Mouse (Mus musculus) adrenal gland, adult 2 months (tissue): ENCODE measurements around the gene Lefty2. TPM values are rescaled to one million over a fixed set of nuclear protein-coding genes. Genes with fewer than 3 reads are reported as not detected.
A peak's percentile ranks its signal among the peaks of the same experiment; 100 is the strongest.
"Not testable (repeated sequence)": the region's sequence is repeated elsewhere in the genome, so short reads cannot be mapped to it uniquely, and the experiment has no call there.

Experiments
- DNase-seq: peaks from one replicate; pipeline ENCODE4 v3.0.0; 2021
- polyA plus RNA-seq: library from polyadenylated mRNA; depleted of rRNA; stranded (reverse); fragments of >200 nt; gene quantifications from 2 replicates; pipeline ENCODE4 v1.2.3, GENCODE M21; 2012; rRNA removed
- total RNA-seq, 2 experiments: library from RNA; stranded (reverse); gene quantifications; 2 replicates each; pipeline ENCODE4 v1.2.3; 2021

Lefty2 gene
- total and polyA plus RNA-seq, 3 experiments, result 0.19 to 0.76 (median 0.58) TPM

- DNase-seq, result no peak
These were observed 40.8 kb downstream of the Lefty2 start for GRCm38 (mm10) chr1:180933659-180934058.

GRCm38 (mm10) chr1:180934467-180935419 lies 41.8 kb downstream of the Lefty2 start, which contains the start of gene Lefty1:
Gene Lefty1 (plus strand): TSS chr1:180935022.
- DNase-seq, result no peak

GRCm38 (mm10) chr1:180936610-180937398 lies 43.9 kb downstream of the Lefty2 start:
- DNase-seq, result peak; percentile 84

- not testable (repeated sequence) for DNase-seq
These were observed 44.7 kb downstream of the Lefty2 start for GRCm38 (mm10) chr1:180937631-180938030.

- not testable (repeated sequence) for DNase-seq
These were observed 45.9 kb downstream of the Lefty2 start for GRCm38 (mm10) chr1:180938781-180939180.

- DNase-seq, result no peak
These were observed 48.0 kb downstream of the Lefty2 start for GRCm38 (mm10) chr1:180940776-180941460.

GRCm38 (mm10) chr1:180941726-180942125 lies 48.8 kb downstream of the Lefty2 start:
- no peak for DNase-seq

GRCm38 (mm10) chr1:180942166-180943031 lies 49.5 kb downstream of the Lefty2 start, which contains the start of gene Tmem63a:
Gene Tmem63a (plus strand): TSS chr1:180942344.
- peak; percentile 88 for DNase-seq

GRCm38 (mm10) chr1:180943032-180943644 lies 50.2 kb downstream of the Lefty2 start:
- DNase-seq, result no peak

- DNase-seq, result peak; percentile 76
These were observed 51.0 kb downstream of the Lefty2 start for GRCm38 (mm10) chr1:180943896-180944295.

GRCm38 (mm10) chr1:180944553-180944952 lies 51.6 kb downstream of the Lefty2 start:
- peak; percentile 62 for DNase-seq

GRCm38 (mm10) chr1:180945001-180945980 lies 52.4 kb downstream of the Lefty2 start:
- peak; percentile 72 for DNase-seq

GRCm38 (mm10) chr1:180946448-180946847 lies 53.5 kb downstream of the Lefty2 start:
- DNase-seq, result peak; percentile 89

Other genes with a start within 250 kb of the Lefty2 start
- gene Mixl1, start 196.1 kb upstream of the Lefty2 start, total RNA-seq, result not detected
- gene Mixl1, start 196.1 kb upstream of the Lefty2 start, polyA plus RNA-seq, result 0.07 TPM in 1 of 2 replicates, not detected in the other
- gene Acbd3, start 167.1 kb upstream of the Lefty2 start, total RNA-seq, result 10 to 100 TPM; 45.0 to 53.1 TPM
- gene Acbd3, start 167.1 kb upstream of the Lefty2 start, polyA plus RNA-seq, result 10.8 and 11.1 TPM in 2 replicates
- gene H3f3a, start 79.2 kb upstream of the Lefty2 start, total RNA-seq, result 100 to 1,000 TPM; 639 to 657 TPM
- 103 and 113 TPM in 2 replicates for gene H3f3a, start 79.2 kb upstream of the Lefty2 start, polyA plus RNA-seq
- gene Sde2, start 42.0 kb upstream of the Lefty2 start, total RNA-seq, result 10 to 100 TPM; 19.6 to 21.3 TPM
- 3.2 and 4.7 TPM in 2 replicates for gene Sde2, start 42.0 kb upstream of the Lefty2 start, polyA plus RNA-seq
- 10 to 100 TPM; 24.1 to 46.1 TPM for gene Pycr2, start 11.2 kb downstream of the Lefty2 start, total RNA-seq
- gene Pycr2, start 11.2 kb downstream of the Lefty2 start, polyA plus RNA-seq, result 80.7 and 88.7 TPM in 2 replicates
- 10 to 100 TPM in 1 of 2 experiments, 1 to 10 TPM in 1; 2.0 to 11.3 TPM for gene Lefty1, start 41.9 kb downstream of the Lefty2 start, total RNA-seq
- 34.2 and 35.6 TPM in 2 replicates for gene Lefty1, start 41.9 kb downstream of the Lefty2 start, polyA plus RNA-seq
- 10 to 100 TPM; 52.8 to 66.0 TPM for gene Tmem63a, start 49.2 kb downstream of the Lefty2 start, total RNA-seq
- gene Tmem63a, start 49.2 kb downstream of the Lefty2 start, polyA plus RNA-seq, result 135 and 238 TPM in 2 replicates
- 100 to 1,000 TPM; 209 to 314 TPM for gene Ephx1, start 127.8 kb downstream of the Lefty2 start, total RNA-seq
- 112 and 140 TPM in 2 replicates for gene Ephx1, start 127.8 kb downstream of the Lefty2 start, polyA plus RNA-seq
- gene 9130409I23Rik, start 158.1 kb downstream of the Lefty2 start, total RNA-seq, result not detected
- gene 9130409I23Rik, start 158.1 kb downstream of the Lefty2 start, polyA plus RNA-seq, result not detected in 2 replicates